ENCODE assay signal across 8 mouse cellular contexts in genomic region chr14:46787787-46788504, GRCm38 (mm10). TPM values are rescaled to one million over a fixed set of nuclear protein-coding genes. Genes with fewer than 3 reads are reported as not detected.
DNase-seq lines count a peak whose midpoint lies in the region; ATAC-seq lines count a peak whose summit lies in the region.

TSS of gene Cnih1 (minus strand) at chr14:46788411.

- H3K27ac ChIP-seq in hindbrain, embryonic 12.5 days = peak within 1 kb of the TSS; percentile 99

- H3K9me3 ChIP-seq in hindbrain, embryonic 12.5 days (replicated peaks) = no peaks in the 10 kb centered on the region

- H3K36me3 ChIP-seq in hindbrain, embryonic 12.5 days = peaks cover 7% of the 10 kb centered on the region

- under 1% methylated on average over 75 of the region's 86 CpGs for WGBS in hindbrain, embryonic 12.5 days

- H3K4me2 ChIP-seq in hindbrain, embryonic 12.5 days (replicated peaks) = peak within 1 kb of the TSS; percentile 80

- peak; percentile 96 for ATAC-seq in hindbrain, embryonic 12.5 days (ENCODE audit: low FRiP score)

- H3K9ac ChIP-seq in hindbrain, embryonic 12.5 days = peak within 1 kb of the TSS; percentile 95

- peak within 1 kb of the TSS; percentile 94 for H3K4me3 ChIP-seq in hindbrain, embryonic 12.5 days

- no peaks in the 10 kb centered on the region for H3K27me3 ChIP-seq in hindbrain, embryonic 12.5 days

- H3K4me1 ChIP-seq in hindbrain, embryonic 12.5 days = peaks cover 13% of the 10 kb centered on the region

- DNase-seq in Muller cell, postnatal 12 days (ENCODE audit: inconsistent ontology term) = peak; percentile 94
- DNase-seq in cerebellum, adult 9-11 months = peak; percentile 91
- peak; percentile 75 to 88 for DNase-seq in frontal cortex, postnatal 10 days (ENCODE audit: low spot score in 2 of 2)
- peak; percentile 87 to 92 for DNase-seq in layer of hippocampus, postnatal 14 days (ENCODE audit: low spot score in 2 of 2)
- DNase-seq in lung, postnatal 14 days = peak; percentile 91
- peak; percentile 79 for DNase-seq in retina, adult 2 months (ENCODE audit: low read depth, low spot score)
- DNase-seq in thymus, postnatal 36 days = peak; percentile 89 to 91

RNA-seq across cellular contexts. Expression of gene Cnih1, which starts in this region (rescaled TPM):
- 174 and 188 TPM in 2 replicates for polyA plus RNA-seq in hindbrain, embryonic 12.5 days (2016; fragmentation: Nextera tagmentation; extraction: Ambion mirVana)
- total RNA-seq in layer of hippocampus, postnatal 14 days (2021) = 10 to 100 TPM; 66.1 to 69.6 TPM

Comparison
In these comparisons a context has a peak if more than half of its experiments do, and no peak if none do; other contexts are left out.
1. Peak in every context shown above with its lines: DNase-seq, ATAC-seq, H3K4me3 ChIP-seq and H3K27ac ChIP-seq.